Mouse (Mus musculus): ENCODE measurements around the gene Fbp1.
"Not testable (repeated sequence)": the region's sequence is repeated elsewhere in the genome, so short reads cannot be mapped to it uniquely, and the experiment has no call there.

The Fbp1 gene

DNA sequence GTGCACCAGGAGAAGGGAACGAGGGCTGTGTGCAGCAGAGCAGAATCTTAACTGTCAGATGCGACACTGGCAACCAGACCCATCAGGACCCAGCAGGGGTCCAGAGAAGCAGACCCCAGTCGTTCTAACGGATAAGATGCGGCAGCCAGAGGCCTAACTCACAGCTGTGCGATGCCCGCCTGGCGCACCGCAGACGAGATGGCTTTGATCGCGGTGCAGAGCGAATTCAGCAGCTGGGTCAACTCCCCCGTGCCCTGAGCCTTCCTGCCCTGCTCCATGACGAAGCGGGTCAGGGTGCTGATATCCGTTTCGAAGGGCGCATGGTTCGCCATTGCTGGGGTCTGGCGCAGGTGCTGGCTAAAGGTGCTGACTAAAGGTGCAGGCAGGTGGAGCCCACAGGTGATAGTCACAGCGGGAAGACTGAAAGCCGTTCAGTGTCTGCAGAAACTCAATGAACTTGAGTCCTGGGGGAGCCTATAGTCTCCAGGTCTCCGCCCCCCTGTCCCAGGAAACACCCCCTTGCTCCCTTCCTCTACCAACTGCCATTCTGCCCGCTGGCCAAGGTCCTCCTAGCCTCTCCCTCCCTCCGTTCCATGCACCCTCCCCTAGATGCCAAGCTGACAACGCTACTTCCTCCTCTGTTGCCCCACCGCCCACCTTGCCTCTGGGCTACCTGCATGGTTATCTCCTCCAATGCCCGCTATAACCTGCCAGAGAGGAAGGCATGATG is at the start of gene Fbp1:
Gene Fbp1 (minus strand): TSS at position 571 of the 730 bp plus-strand sequence.
- no peak for DNase-seq (ENCODE audit: low spot score)

DNA sequence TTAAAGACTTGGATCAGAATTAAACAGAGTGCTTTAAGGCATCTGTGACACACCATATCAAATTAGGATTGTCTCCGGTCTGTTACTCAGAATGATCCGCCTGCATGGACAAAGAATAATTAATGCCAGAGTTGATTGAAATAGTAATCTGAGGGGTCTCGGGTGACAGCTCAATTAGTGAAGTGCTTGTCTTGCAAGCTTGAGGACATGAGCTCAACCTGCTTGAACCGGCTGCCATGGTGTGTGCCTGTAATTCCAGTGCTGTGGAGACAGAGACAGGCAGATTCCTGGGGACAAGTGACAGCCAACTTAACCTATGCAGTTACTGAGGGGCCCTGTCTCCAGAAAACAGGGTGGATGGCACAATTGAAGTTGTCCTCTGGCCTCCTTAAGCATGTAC is 44.4 kb upstream of the Fbp1 start:
- no peak for DNase-seq (ENCODE audit: low spot score)

DNA sequence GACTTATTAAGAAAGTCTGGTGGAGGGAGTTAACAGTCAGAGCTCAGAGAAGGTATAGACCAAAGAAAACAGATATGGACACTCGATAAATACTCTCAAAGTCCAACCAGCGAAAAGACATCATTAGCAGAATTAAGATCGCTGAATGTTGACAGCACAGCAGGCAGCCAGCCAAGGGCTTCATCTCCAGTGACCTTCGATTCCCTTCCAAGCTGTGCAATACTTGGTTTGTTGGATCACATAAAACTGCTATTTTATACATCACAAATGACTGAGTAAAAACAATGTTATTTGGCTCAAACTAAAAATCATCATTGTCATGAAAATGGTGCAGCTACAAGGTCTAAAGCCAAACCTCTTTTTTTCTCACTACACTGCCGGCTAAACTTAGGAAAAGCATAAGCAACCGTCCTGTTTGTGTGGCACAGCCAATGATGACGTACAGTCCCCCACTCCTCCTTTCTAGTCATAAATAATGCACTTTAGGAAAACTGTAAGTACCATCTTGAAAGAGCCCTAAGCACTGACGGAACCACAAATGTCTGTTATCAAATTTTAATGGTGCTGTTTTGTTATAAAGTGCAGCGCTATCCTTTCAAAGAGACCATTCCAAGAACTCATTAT is 41.8 kb upstream of the Fbp1 start:
- no peak for DNase-seq (ENCODE audit: low spot score)

GRCm38 (mm10) chr13:62929144-62929543 is 41.1 kb upstream of the Fbp1 start:
- DNase-seq (ENCODE audit: low spot score) = not testable (repeated sequence)

- no peak for DNase-seq (ENCODE audit: low spot score)
Measured at GRCm38 (mm10) chr13:62927470-62927869, 39.4 kb upstream of the Fbp1 start.

GRCm38 (mm10) chr13:62926479-62926878 is 38.4 kb upstream of the Fbp1 start:
- peak; percentile 62 for DNase-seq (ENCODE audit: low spot score)

GRCm38 (mm10) chr13:62923182-62923581 is 35.1 kb upstream of the Fbp1 start:
- DNase-seq (ENCODE audit: low spot score) = no peak

GRCm38 (mm10) chr13:62922645-62923044 is 34.6 kb upstream of the Fbp1 start:
- no peak for DNase-seq (ENCODE audit: low spot score)

DNA sequence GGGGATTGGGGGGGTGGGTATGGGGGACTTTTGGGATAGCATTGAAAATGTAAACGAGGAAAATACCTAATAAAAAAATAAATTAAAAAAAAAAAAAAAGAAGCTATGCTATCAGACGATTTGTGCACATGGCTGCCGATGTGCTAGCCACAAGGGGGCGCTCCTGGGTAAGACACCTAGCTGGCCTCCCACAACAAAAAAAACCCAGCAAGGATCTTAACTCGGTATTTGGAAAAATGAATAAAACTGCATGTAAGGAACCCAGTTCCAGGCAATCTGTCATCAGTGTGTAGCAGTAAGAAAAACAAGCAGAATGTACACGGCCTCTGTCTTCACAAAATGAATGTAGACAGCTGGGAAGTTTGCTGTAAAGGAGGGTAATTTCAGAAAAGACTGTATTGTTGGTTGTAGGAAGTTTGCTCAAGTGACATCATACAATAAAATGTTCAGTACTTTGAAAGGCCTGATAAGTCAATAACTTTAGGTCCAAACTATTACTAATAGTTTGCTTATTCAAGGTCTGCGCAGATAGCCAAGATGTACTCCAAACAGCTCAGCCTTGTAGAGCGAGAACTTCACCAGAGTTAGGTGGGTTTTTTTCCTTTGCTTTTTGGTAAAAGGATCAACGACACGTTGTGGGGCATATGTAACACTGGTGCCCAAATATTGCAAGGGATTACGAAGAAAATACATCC is 31.7 kb upstream of the Fbp1 start:
- DNase-seq (ENCODE audit: low spot score) = peak; percentile 75

DNA sequence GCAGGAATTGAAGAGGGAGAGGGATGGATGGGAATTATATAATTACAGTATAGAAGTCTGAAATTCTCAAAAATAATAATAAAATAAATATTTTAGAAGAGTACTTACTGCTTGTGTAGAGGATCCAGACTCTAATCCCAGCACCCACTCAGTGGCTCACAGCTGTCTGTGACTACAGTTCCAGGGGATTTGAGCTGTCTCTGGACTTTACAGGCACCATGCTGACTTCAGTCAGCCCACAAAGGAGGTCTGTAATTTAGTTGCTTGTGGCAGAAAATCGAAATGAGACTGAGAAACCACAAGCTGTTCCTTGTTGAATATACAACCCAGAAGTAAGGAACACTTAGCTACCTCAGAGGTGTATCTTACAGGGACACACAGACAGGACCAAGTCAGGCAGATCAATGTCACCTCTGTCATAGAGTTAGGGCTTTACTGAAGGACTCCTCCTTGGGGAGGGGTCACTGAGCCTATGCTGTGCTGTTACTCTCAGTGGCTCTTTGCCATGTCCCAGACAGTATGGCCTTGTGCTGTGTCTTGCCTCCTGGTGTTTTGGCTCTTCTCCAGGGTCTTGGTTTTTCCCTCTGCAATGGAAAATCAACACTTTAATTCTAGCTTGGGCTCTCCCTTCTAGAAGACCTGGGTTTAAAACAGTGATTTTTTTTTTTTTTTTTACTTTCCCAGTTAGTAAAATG is 29.5 kb upstream of the Fbp1 start:
- DNase-seq (ENCODE audit: low spot score) = no peak

DNA sequence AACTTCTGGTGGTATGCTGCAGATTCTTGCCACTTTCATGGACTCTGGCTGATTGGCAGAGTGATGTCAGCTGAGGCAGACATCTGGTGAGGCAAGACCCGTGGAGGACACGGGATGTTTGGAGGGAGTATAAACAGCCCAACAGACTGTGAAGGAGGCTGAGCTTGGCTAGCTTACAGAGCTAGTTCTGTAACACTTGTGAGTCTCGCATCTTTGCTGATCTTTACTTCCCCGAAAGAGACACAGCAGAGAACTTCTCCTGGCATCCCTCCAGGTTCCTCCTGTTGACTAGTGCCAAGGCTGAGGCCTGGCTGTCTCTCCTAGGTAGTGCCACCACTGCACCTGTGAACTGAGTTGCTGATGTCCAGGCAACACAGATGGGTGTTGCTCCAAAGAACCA is 28.6 kb upstream of the Fbp1 start:
- DNase-seq (ENCODE audit: low spot score) = no peak

DNA sequence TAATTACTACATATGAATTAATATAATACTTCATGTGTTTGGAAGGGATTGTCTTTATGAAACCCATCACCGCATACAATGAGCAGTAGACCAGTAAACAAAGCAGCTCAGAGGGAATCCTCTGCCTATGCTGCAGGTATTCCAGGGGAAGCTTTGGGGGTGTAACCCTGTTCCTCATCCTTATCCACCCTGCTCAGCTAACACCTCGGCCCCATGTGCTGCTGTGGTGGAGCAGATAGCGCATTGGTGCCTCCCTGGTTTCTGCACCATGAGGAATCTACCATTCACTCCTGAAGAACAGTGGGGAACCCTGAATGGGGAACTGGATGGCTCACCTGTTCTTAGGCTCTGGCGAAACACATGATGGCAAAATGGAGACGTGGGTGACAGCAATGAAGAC is 23.5 kb upstream of the Fbp1 start:
- DNase-seq (ENCODE audit: low spot score) = no peak

- DNase-seq (ENCODE audit: low spot score) = no peak
Measured at GRCm38 (mm10) chr13:62910206-62910605, 22.1 kb upstream of the Fbp1 start.

DNA sequence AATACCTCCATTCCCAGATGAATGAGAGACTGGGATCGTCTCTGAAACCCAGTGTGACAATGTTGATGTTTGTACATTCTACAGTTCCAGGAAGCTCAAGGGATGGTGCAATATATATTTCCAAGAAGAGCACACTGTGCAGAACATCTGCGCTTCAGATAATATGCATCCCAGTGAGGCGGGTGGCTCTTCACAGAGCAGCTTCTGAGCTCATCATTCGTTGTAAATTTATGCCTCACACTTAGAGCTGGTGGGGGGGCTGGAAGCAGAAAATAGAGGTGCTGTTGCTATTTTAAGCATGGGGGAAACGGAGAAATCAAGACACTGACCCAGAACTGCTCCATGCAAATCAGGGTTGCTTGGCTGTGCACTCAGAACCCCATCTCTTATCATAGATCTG is 21.7 kb upstream of the Fbp1 start:
- no peak for DNase-seq (ENCODE audit: low spot score)

- peak; percentile 51 for DNase-seq (ENCODE audit: low spot score)
Measured at GRCm38 (mm10) chr13:62908163-62908559, 20.1 kb upstream of the Fbp1 start.

GRCm38 (mm10) chr13:62907527-62908162 is 19.6 kb upstream of the Fbp1 start:
- no peak for DNase-seq (ENCODE audit: low spot score)

DNA sequence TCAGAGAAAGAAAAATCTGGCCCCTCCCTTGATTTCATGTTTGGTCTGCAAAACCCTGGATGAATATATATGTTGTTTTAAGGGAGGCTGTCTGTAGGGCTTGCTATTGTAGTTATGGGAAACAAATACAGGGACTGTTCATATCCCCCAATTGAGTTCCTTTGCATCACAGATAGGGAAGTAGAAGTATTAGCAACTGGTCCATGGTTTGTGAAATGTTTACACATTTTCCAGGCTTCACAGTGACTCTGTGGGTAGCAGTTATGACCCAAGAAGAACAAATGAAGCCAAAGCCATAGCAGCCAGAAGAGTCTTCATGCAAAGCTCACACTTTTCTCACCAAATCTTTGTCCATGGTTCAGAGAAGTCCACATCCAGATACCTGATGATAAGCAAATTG is 13.1 kb upstream of the Fbp1 start:
- DNase-seq (ENCODE audit: low spot score) = no peak

DNA sequence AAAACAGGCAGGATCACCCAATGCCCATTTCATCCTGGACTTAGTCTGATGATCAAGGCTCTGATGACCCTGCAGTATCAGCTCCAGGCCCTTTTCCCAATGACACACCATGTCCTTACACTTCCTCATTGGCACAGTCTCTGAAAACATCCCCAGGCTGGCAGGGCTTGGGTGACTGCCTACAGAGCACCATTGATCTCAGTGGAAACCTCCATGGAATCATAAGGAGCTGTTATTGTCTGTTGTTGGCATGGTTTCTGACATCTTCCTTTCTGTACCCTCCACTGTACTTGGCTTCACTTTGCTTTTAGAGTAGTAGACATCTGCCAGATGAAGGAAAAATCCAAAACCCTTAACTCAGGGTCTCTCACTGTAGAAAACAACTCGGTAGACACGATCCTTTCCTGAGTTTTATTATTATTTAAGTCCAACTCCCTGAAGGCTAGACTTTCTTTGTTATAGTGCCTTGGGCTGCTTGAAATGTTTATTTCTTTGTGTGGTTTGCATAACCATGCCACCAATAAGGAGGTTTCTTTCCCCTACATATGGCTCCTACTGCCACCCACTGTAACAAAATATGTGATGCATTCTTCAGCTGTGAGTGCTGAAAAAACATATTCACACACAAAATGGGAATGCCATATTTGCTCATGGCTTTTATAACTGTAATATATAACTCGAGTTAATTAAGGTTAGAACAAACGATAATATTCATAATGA is 10.0 kb upstream of the Fbp1 start:
- no peak for DNase-seq (ENCODE audit: low spot score)

DNA sequence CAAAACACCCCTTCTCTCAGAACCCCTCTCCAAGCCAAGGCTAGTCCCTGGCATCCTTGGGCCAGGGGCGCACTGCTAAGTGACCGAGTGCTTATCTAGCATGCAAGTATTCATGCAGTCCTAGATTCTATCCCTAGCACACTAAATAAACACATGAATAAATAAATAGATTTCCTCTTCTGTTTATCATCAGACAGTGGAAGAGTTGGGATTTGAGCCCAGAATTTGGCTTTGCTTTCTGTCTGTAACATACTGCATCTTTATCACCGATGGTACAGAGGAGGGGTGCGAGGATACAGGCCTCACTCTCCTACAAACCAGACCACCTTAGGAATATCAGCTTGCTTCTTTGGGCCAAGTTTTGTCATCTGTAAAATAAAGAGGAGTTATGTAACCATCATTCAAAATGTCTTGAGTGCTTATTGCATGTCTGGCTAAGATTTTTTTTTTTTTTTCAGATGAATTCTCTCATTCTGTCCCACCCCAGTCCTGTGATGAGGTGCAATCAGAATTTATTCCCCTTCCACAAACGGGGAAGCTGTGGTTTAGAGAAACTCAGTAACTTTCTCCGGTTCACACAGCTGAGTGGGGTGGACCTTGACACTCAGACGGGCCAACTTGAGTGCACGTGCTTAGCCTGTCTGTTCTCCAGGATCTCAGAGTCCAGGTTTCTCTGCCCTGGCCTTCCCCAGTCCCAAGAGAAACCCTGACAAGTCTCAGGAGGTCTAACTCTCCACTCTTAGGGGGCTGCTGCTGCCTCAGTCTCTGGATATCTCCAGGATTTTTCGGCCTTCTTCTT is 5.2 kb upstream of the Fbp1 start:
- DNase-seq (ENCODE audit: low spot score) = no peak

DNA sequence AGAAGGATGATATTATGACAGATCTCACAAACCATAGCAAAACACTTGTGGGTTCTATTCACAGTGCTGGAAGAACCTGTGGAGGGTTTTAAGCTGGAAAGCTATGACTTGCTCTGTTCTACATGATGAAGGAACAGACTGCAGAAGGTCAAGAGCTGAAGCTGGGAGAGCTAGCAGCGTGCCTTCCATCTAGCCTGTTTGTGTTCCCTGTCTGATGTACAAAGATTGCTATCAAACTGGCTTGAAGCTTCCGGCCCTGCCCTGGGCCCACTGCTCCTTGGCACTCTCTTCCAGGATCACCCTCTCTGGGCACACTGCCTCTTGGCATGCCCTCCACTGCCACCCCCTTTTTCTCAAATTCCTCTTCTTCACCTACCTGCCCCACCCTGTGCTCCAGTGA is 1.2 kb upstream of the Fbp1 start:
- no peak for DNase-seq (ENCODE audit: low spot score)

GRCm38 (mm10) chr13:62884536-62884935 is 3.5 kb downstream of the Fbp1 start:
- DNase-seq (ENCODE audit: low spot score) = no peak

Data from lung, postnatal 25 days (tissue).